Mouse (Mus musculus) lung, postnatal 0 days (tissue): ENCODE measurements around the gene Lta.
A peak's percentile ranks its signal among the peaks of the same experiment; 100 is the strongest.

ENCODE experiments used
- CTCF ChIP-seq: IDR thresholded peaks from 2 replicates; pipeline ENCODE4 v1.5.1; 2016; ENCODE audit warnings: antibody characterized with exemption, mild to moderate bottlenecking
- EP300 ChIP-seq: IDR thresholded peaks from 2 replicates; pipeline ENCODE4 v1.6.1; 2016; ENCODE audit warnings: antibody characterized with exemption, mild to moderate bottlenecking, control low read depth

- TF ChIP-seq CTCF (peak; percentile 99), EP300 (no peak)
These were observed 31.2 kb upstream of the Lta start for GRCm38 (mm10) chr17:35236390-35236746.
